Mouse (Mus musculus): ENCODE measurements around the gene Msgn1. TPM values are rescaled to one million over a fixed set of nuclear protein-coding genes. Genes with fewer than 3 reads are reported as not detected.

Gene Msgn1
- polyA plus RNA-seq, 1 experiment from 2014 or later = not detected

GRCm38 (mm10) chr12:11206321-11206720 is 2.5 kb downstream of the Msgn1 start:
- Histone ChIP-seq H3K4me1 (ENCODE audit: control insufficient read depth, insufficient read depth, low read length) (no peaks in the 10 kb centered on the region), H3K36me3 (ENCODE audit: control insufficient read depth, insufficient read depth, low read length) (no peaks in the 10 kb centered on the region), H3K9ac (replicated peaks; ENCODE audit: low read length) (no peak overlapping the region), H3K9me3 (ENCODE audit: control insufficient read depth, low read length) (no peaks in the 10 kb centered on the region), H3K4me2 (ENCODE audit: low read length) (no peak overlapping the region), H3K27me3 (ENCODE audit: control insufficient read depth, insufficient read depth, low read length) (no peaks in the 10 kb centered on the region), H3K27ac (replicated peaks; ENCODE audit: low read depth, low read length) (no peak overlapping the region), H3K4me3 (replicated peaks; ENCODE audit: low read depth, low read length) (no peak overlapping the region)
- ATAC-seq (ENCODE audit: low FRiP score, low TSS enrichment) = no peak
- WGBS = 69% methylated on average over 4 of the region's 4 CpGs
- DNase-seq = no peak

GRCm38 (mm10) chr12:11203694-11204665 is 4.8 kb downstream of the Msgn1 start:
- H3K4me3 ChIP-seq (replicated peaks; ENCODE audit: low read depth, low read length) = no peak overlapping the region
- H3K9ac ChIP-seq (replicated peaks; ENCODE audit: low read length) = no peak overlapping the region
- H3K27ac ChIP-seq (replicated peaks; ENCODE audit: low read depth, low read length) = no peak overlapping the region
- H3K36me3 ChIP-seq (ENCODE audit: control insufficient read depth, insufficient read depth, low read length) = no peaks in the 10 kb centered on the region
- H3K27me3 ChIP-seq (ENCODE audit: control insufficient read depth, insufficient read depth, low read length) = no peaks in the 10 kb centered on the region
- no peak overlapping the region for H3K4me2 ChIP-seq (ENCODE audit: low read length)
- H3K4me1 ChIP-seq (ENCODE audit: control insufficient read depth, insufficient read depth, low read length) = no peaks in the 10 kb centered on the region
- ATAC-seq (ENCODE audit: low FRiP score, low TSS enrichment) (no peak), DNase-seq (no peak)
- WGBS = 86% methylated on average over 18 of the region's 18 CpGs
- no peaks in the 10 kb centered on the region for H3K9me3 ChIP-seq (ENCODE audit: control insufficient read depth, low read length)

- DNase-seq (no peak), ATAC-seq (ENCODE audit: low FRiP score, low TSS enrichment) (no peak)
- no peak overlapping the region for H3K4me3 ChIP-seq (replicated peaks; ENCODE audit: low read depth, low read length)
- no peak overlapping the region for H3K4me2 ChIP-seq (ENCODE audit: low read length)
- H3K27ac ChIP-seq (replicated peaks; ENCODE audit: low read depth, low read length) = no peak overlapping the region
- no peaks in the 10 kb centered on the region for H3K9me3 ChIP-seq (ENCODE audit: control insufficient read depth, low read length)
- WGBS = 94% methylated on average over 8 of the region's 8 CpGs
- H3K36me3 ChIP-seq (ENCODE audit: control insufficient read depth, insufficient read depth, low read length) = no peaks in the 10 kb centered on the region
- H3K9ac ChIP-seq (replicated peaks; ENCODE audit: low read length) = no peak overlapping the region
- no peaks in the 10 kb centered on the region for H3K27me3 ChIP-seq (ENCODE audit: control insufficient read depth, insufficient read depth, low read length)
- no peaks in the 10 kb centered on the region for H3K4me1 ChIP-seq (ENCODE audit: control insufficient read depth, insufficient read depth, low read length)
Measured at GRCm38 (mm10) chr12:11202476-11202875, 6.3 kb downstream of the Msgn1 start.

GRCm38 (mm10) chr12:11200711-11201110 is 8.1 kb downstream of the Msgn1 start:
- H3K9me3 ChIP-seq (ENCODE audit: control insufficient read depth, low read length) = no peaks in the 10 kb centered on the region
- no peaks in the 10 kb centered on the region for H3K36me3 ChIP-seq (ENCODE audit: control insufficient read depth, insufficient read depth, low read length)
- H3K4me3 ChIP-seq (replicated peaks; ENCODE audit: low read depth, low read length) = no peak overlapping the region
- H3K4me2 ChIP-seq (ENCODE audit: low read length) = no peak overlapping the region
- H3K9ac ChIP-seq (replicated peaks; ENCODE audit: low read length) = no peak overlapping the region
- no peak overlapping the region for H3K27ac ChIP-seq (replicated peaks; ENCODE audit: low read depth, low read length)
- no peaks in the 10 kb centered on the region for H3K4me1 ChIP-seq (ENCODE audit: control insufficient read depth, insufficient read depth, low read length)
- 95% methylated on average over 12 of the region's 12 CpGs for WGBS
- ATAC-seq (ENCODE audit: low FRiP score, low TSS enrichment) = no peak
- H3K27me3 ChIP-seq (ENCODE audit: control insufficient read depth, insufficient read depth, low read length) = no peaks in the 10 kb centered on the region
- no peak for DNase-seq

GRCm38 (mm10) chr12:11198551-11198950 is 10.2 kb downstream of the Msgn1 start:
- no peaks in the 10 kb centered on the region for H3K27me3 ChIP-seq (ENCODE audit: control insufficient read depth, insufficient read depth, low read length)
- H3K4me3 ChIP-seq (replicated peaks; ENCODE audit: low read depth, low read length) = no peak overlapping the region
- H3K36me3 ChIP-seq (ENCODE audit: control insufficient read depth, insufficient read depth, low read length) = no peaks in the 10 kb centered on the region
- DNase-seq (no peak), ATAC-seq (ENCODE audit: low FRiP score, low TSS enrichment) (no peak)
- H3K4me2 ChIP-seq (ENCODE audit: low read length) = no peak overlapping the region
- H3K9me3 ChIP-seq (ENCODE audit: control insufficient read depth, low read length) = no peaks in the 10 kb centered on the region
- no peak overlapping the region for H3K27ac ChIP-seq (replicated peaks; ENCODE audit: low read depth, low read length)
- WGBS = 38% methylated on average over 2 of the region's 2 CpGs
- H3K4me1 ChIP-seq (ENCODE audit: control insufficient read depth, insufficient read depth, low read length) = no peaks in the 10 kb centered on the region
- no peak overlapping the region for H3K9ac ChIP-seq (replicated peaks; ENCODE audit: low read length)

GRCm38 (mm10) chr12:11198026-11198425 is 10.7 kb downstream of the Msgn1 start:
- WGBS = 16% methylated on average over 4 of the region's 4 CpGs
- no peaks in the 10 kb centered on the region for H3K4me1 ChIP-seq (ENCODE audit: control insufficient read depth, insufficient read depth, low read length)
- H3K4me3 ChIP-seq (replicated peaks; ENCODE audit: low read depth, low read length) = no peak overlapping the region
- no peak for ATAC-seq (ENCODE audit: low FRiP score, low TSS enrichment)
- no peaks in the 10 kb centered on the region for H3K27me3 ChIP-seq (ENCODE audit: control insufficient read depth, insufficient read depth, low read length)
- H3K4me2 ChIP-seq (ENCODE audit: low read length) = no peak overlapping the region
- H3K27ac ChIP-seq (replicated peaks; ENCODE audit: low read depth, low read length) = no peak overlapping the region
- no peak overlapping the region for H3K9ac ChIP-seq (replicated peaks; ENCODE audit: low read length)
- H3K9me3 ChIP-seq (ENCODE audit: control insufficient read depth, low read length) = no peaks in the 10 kb centered on the region
- DNase-seq = no peak
- no peaks in the 10 kb centered on the region for H3K36me3 ChIP-seq (ENCODE audit: control insufficient read depth, insufficient read depth, low read length)

GRCm38 (mm10) chr12:11196830-11197229 is 11.9 kb downstream of the Msgn1 start:
- Histone ChIP-seq H3K4me3 (replicated peaks; ENCODE audit: low read depth, low read length) (no peak overlapping the region), H3K27me3 (ENCODE audit: control insufficient read depth, insufficient read depth, low read length) (no peaks in the 10 kb centered on the region), H3K36me3 (ENCODE audit: control insufficient read depth, insufficient read depth, low read length) (no peaks in the 10 kb centered on the region), H3K27ac (replicated peaks; ENCODE audit: low read depth, low read length) (no peak overlapping the region), H3K9ac (replicated peaks; ENCODE audit: low read length) (no peak overlapping the region), H3K4me2 (ENCODE audit: low read length) (peak overlapping the region; percentile 41; the same call in 1 of the 2 replicates), H3K4me1 (ENCODE audit: control insufficient read depth, insufficient read depth, low read length) (no peaks in the 10 kb centered on the region), H3K9me3 (ENCODE audit: control insufficient read depth, low read length) (no peaks in the 10 kb centered on the region)
- DNase-seq (no peak), ATAC-seq (ENCODE audit: low FRiP score, low TSS enrichment) (no peak)
- WGBS = 48% methylated on average over 5 of the region's 5 CpGs

GRCm38 (mm10) chr12:11196142-11196597 is 12.6 kb downstream of the Msgn1 start:
- Histone ChIP-seq H3K4me3 (replicated peaks; ENCODE audit: low read depth, low read length) (no peak overlapping the region), H3K9ac (replicated peaks; ENCODE audit: low read length) (no peak overlapping the region), H3K36me3 (ENCODE audit: control insufficient read depth, insufficient read depth, low read length) (no peaks in the 10 kb centered on the region), H3K27ac (replicated peaks; ENCODE audit: low read depth, low read length) (no peak overlapping the region), H3K9me3 (ENCODE audit: control insufficient read depth, low read length) (no peaks in the 10 kb centered on the region), H3K4me2 (ENCODE audit: low read length) (peak overlapping the region; percentile 41), H3K4me1 (ENCODE audit: control insufficient read depth, insufficient read depth, low read length) (no peaks in the 10 kb centered on the region), H3K27me3 (ENCODE audit: control insufficient read depth, insufficient read depth, low read length) (no peaks in the 10 kb centered on the region)
- ATAC-seq (ENCODE audit: low FRiP score, low TSS enrichment) (peak; percentile 73; the same call in 1 of the 2 replicates), DNase-seq (peak; percentile 70)
- 9% methylated on average over 18 of the region's 19 CpGs for WGBS

GRCm38 (mm10) chr12:11195031-11195430 is 13.7 kb downstream of the Msgn1 start:
- no peak overlapping the region for H3K9ac ChIP-seq (replicated peaks; ENCODE audit: low read length)
- no peak overlapping the region for H3K4me3 ChIP-seq (replicated peaks; ENCODE audit: low read depth, low read length)
- DNase-seq = no peak
- no peaks in the 10 kb centered on the region for H3K27me3 ChIP-seq (ENCODE audit: control insufficient read depth, insufficient read depth, low read length)
- H3K36me3 ChIP-seq (ENCODE audit: control insufficient read depth, insufficient read depth, low read length) = no peaks in the 10 kb centered on the region
- H3K4me1 ChIP-seq (ENCODE audit: control insufficient read depth, insufficient read depth, low read length) = no peaks in the 10 kb centered on the region
- no peaks in the 10 kb centered on the region for H3K9me3 ChIP-seq (ENCODE audit: control insufficient read depth, low read length)
- no peak overlapping the region for H3K4me2 ChIP-seq (ENCODE audit: low read length)
- H3K27ac ChIP-seq (replicated peaks; ENCODE audit: low read depth, low read length) = no peak overlapping the region
- no peak for ATAC-seq (ENCODE audit: low FRiP score, low TSS enrichment)
- WGBS = 97% methylated on average over 1 of the region's 1 CpGs

Data from midbrain, embryonic 14.5 days (tissue).